Mouse (Mus musculus): ENCODE measurements around the gene Vti1a. TPM values are rescaled to one million over a fixed set of nuclear protein-coding genes. Genes with fewer than 3 reads are reported as not detected.
A peak's percentile ranks its signal among the peaks of the same experiment; 100 is the strongest.

Gene Vti1a
- polyA plus RNA-seq, 1 experiment, result 7.8 TPM

- DNase-seq (ENCODE audit: low read depth, low spot score), result no peak
- WGBS, result 84% methylated on average over 6 of the region's 6 CpGs
Observed at GRCm38 (mm10) chr19:55424507-55424906, 108.4 kb downstream of the Vti1a start.

GRCm38 (mm10) chr19:55440306-55440705 is 124.2 kb downstream of the Vti1a start:
- DNase-seq (ENCODE audit: low read depth, low spot score), result peak; percentile 31
- 34% methylated on average over 3 of the region's 3 CpGs for WGBS

GRCm38 (mm10) chr19:55443618-55444017 is 127.5 kb downstream of the Vti1a start:
- peak; percentile 51 for DNase-seq (ENCODE audit: low read depth, low spot score)
- 37% methylated on average over 8 of the region's 8 CpGs for WGBS

- DNase-seq (ENCODE audit: low read depth, low spot score), result no peak
- 86% methylated on average over 13 of the region's 13 CpGs for WGBS
Observed at GRCm38 (mm10) chr19:55449084-55449483, 133.0 kb downstream of the Vti1a start.

GRCm38 (mm10) chr19:55449506-55449905 is 133.4 kb downstream of the Vti1a start:
- 77% methylated on average over 6 of the region's 6 CpGs for WGBS
- no peak for DNase-seq (ENCODE audit: low read depth, low spot score)

GRCm38 (mm10) chr19:55456325-55457091 is 140.4 kb downstream of the Vti1a start:
- WGBS, result 69% methylated on average over 21 of the region's 21 CpGs
- DNase-seq (ENCODE audit: low read depth, low spot score), result no peak

GRCm38 (mm10) chr19:55461963-55462362 is 145.9 kb downstream of the Vti1a start:
- no peak for DNase-seq (ENCODE audit: low read depth, low spot score)
- WGBS, result 84% methylated on average over 12 of the region's 12 CpGs

GRCm38 (mm10) chr19:55463670-55464069 is 147.6 kb downstream of the Vti1a start:
- 77% methylated on average over 4 of the region's 4 CpGs for WGBS
- no peak for DNase-seq (ENCODE audit: low read depth, low spot score)

- no peak for DNase-seq (ENCODE audit: low read depth, low spot score)
- WGBS, result 78% methylated on average over 21 of the region's 21 CpGs
Observed at GRCm38 (mm10) chr19:55469301-55470051, 153.4 kb downstream of the Vti1a start.

GRCm38 (mm10) chr19:55472582-55472981 is 156.5 kb downstream of the Vti1a start:
- WGBS, result 83% methylated on average over 8 of the region's 8 CpGs
- no peak for DNase-seq (ENCODE audit: low read depth, low spot score)

- DNase-seq (ENCODE audit: low read depth, low spot score), result no peak
- 25% methylated on average over 5 of the region's 6 CpGs for WGBS
Observed at GRCm38 (mm10) chr19:55474225-55474624, 158.1 kb downstream of the Vti1a start.

- DNase-seq (ENCODE audit: low read depth, low spot score), result no peak
- WGBS, result 29% methylated on average over 5 of the region's 5 CpGs
Observed at GRCm38 (mm10) chr19:55480526-55480925, 164.4 kb downstream of the Vti1a start.

GRCm38 (mm10) chr19:55481308-55481707 is 165.2 kb downstream of the Vti1a start:
- 58% methylated on average over 5 of the region's 5 CpGs for WGBS

GRCm38 (mm10) chr19:55483526-55483925 is 167.4 kb downstream of the Vti1a start:
- 44% methylated on average over 5 of the region's 5 CpGs for whole genome bisulfite sequencing
- DNase-seq (ENCODE audit: low read depth, low spot score), result no peak

More at GRCm38 (mm10) chr19:55481308-55481707, 165.2 kb downstream of the Vti1a start:
- DNase-seq (ENCODE audit: low read depth, low spot score), result no peak

GRCm38 (mm10) chr19:55484559-55484958 is 168.5 kb downstream of the Vti1a start:
- 36% methylated on average over 6 of the region's 6 CpGs for WGBS
- no peak for DNase-seq (ENCODE audit: low read depth, low spot score)

GRCm38 (mm10) chr19:55486473-55486872 is 170.4 kb downstream of the Vti1a start:
- 62% methylated on average over 4 of the region's 4 CpGs for WGBS
- DNase-seq (ENCODE audit: low read depth, low spot score), result no peak

GRCm38 (mm10) chr19:55491126-55492076 is 175.3 kb downstream of the Vti1a start:
- DNase-seq (ENCODE audit: low read depth, low spot score), result no peak
- 37% methylated on average over 15 of the region's 15 CpGs for WGBS

- 66% methylated on average over 9 of the region's 9 CpGs for WGBS
- DNase-seq (ENCODE audit: low read depth, low spot score), result no peak
Observed at GRCm38 (mm10) chr19:55496333-55496732, 180.2 kb downstream of the Vti1a start.

GRCm38 (mm10) chr19:55499179-55499863 is 183.2 kb downstream of the Vti1a start:
- 65% methylated on average over 18 of the region's 18 CpGs for WGBS
- no peak for DNase-seq (ENCODE audit: low read depth, low spot score)
